Mouse (Mus musculus): ENCODE measurements at regions not wholly inside any gene's neighbourhood (a gene's known extent, or its start where the extent isn't known, plus 50 kb on each side); places are given as distances from the start of the nearest gene placed in this dataset.
A peak's percentile ranks its signal among the peaks of the same experiment; 100 is the strongest.
"Not testable (repeated sequence)": the region's sequence is repeated elsewhere in the genome, so short reads cannot be mapped to it uniquely, and the experiment has no call there.

- no peak for DNase-seq
Observed at GRCm38 (mm10) chr9:43857988-43858387, 114.2 kb downstream of the Nectin1 start.

- DNase-seq: no peak
Observed at GRCm38 (mm10) chr9:43858761-43859160, 115.0 kb downstream of the Nectin1 start.

- no peak for DNase-seq
Observed at GRCm38 (mm10) chr9:43860264-43860663, 116.5 kb downstream of the Nectin1 start.

- no peak for DNase-seq
Observed at GRCm38 (mm10) chr9:43861375-43861774, 117.6 kb downstream of the Nectin1 start.

GRCm38 (mm10) chr9:43862034-43862433 is 118.2 kb downstream of the Nectin1 start:
- not testable (repeated sequence) for DNase-seq

GRCm38 (mm10) chr9:43863609-43864397 is 120.0 kb downstream of the Nectin1 start:
- no peak for DNase-seq

- DNase-seq: no peak
Observed at GRCm38 (mm10) chr9:43866802-43867201, 123.0 kb downstream of the Nectin1 start.

GRCm38 (mm10) chr9:43873841-43874240 is 130.1 kb downstream of the Nectin1 start:
- no peak for DNase-seq

- DNase-seq: no peak
Observed at GRCm38 (mm10) chr9:43874332-43874731, 130.5 kb downstream of the Nectin1 start.

- DNase-seq: no peak
Observed at GRCm38 (mm10) chr9:43879220-43879968, 135.6 kb downstream of the Nectin1 start.

- DNase-seq: peak in 1 of 2 experiments; percentile 9
Observed at GRCm38 (mm10) chr9:43879969-43880396, 136.2 kb downstream of the Nectin1 start.

GRCm38 (mm10) chr9:43893086-43893485 is 149.3 kb downstream of the Nectin1 start:
- DNase-seq: no peak

GRCm38 (mm10) chr9:43899239-43899638 is 143.9 kb upstream of the Thy1 start:
- no peak for DNase-seq

GRCm38 (mm10) chr9:43908325-43908724 is 134.9 kb upstream of the Thy1 start:
- no peak for DNase-seq

GRCm38 (mm10) chr9:43915015-43915414 is 128.2 kb upstream of the Thy1 start:
- no peak for DNase-seq

GRCm38 (mm10) chr9:43917467-43917866 is 125.7 kb upstream of the Thy1 start:
- DNase-seq: no peak

GRCm38 (mm10) chr9:43919010-43919409 is 124.2 kb upstream of the Thy1 start:
- no peak for DNase-seq

GRCm38 (mm10) chr9:43920053-43920754 is 123.0 kb upstream of the Thy1 start:
- DNase-seq: peak; percentile 83 to 84

- no peak for DNase-seq
Observed at GRCm38 (mm10) chr9:43922231-43922630, 121.0 kb upstream of the Thy1 start.

- peak in 1 of 2 experiments; percentile 12 for DNase-seq
Observed at GRCm38 (mm10) chr9:43923088-43923487, 120.1 kb upstream of the Thy1 start.

GRCm38 (mm10) chr9:43924795-43925194 is 118.4 kb upstream of the Thy1 start:
- peak in 1 of 2 experiments; percentile 37 for DNase-seq

- DNase-seq: no peak
Observed at GRCm38 (mm10) chr9:43929312-43930036, 113.7 kb upstream of the Thy1 start.

GRCm38 (mm10) chr9:43930037-43930404 is 113.2 kb upstream of the Thy1 start:
- no peak for DNase-seq
